Mouse (Mus musculus) embryonic facial prominence, embryonic 14.5 days (tissue): ENCODE measurements around the gene Arl15. TPM values are rescaled to one million over a fixed set of nuclear protein-coding genes. Genes with fewer than 3 reads are reported as not detected.

ENCODE experiments used
- ATAC-seq: fragments of 200-750 bp; cut with Nextera tagmentation; 2 replicates; pipeline ENCODE4 v1.8.0; 2017; ENCODE audit warnings: low read depth, moderate number of reproducible peaks, moderate TSS enrichment
- DNase-seq: peaks from one replicate; pipeline ENCODE4 v3.0.0-alpha.2; 2015; ENCODE audit warnings: low spot score
- H3K27ac ChIP-seq: fragments of 300-500 bp; sonication (generic); replicated peaks from 2 replicates; pipeline ENCODE4 v1.5.1; 2014; ENCODE audit warnings: low read depth, mild to moderate bottlenecking, low read length, moderate library complexity
- H3K27me3 ChIP-seq: fragments of 300-500 bp; sonication (generic); replicated peaks from 2 replicates; pipeline ENCODE4 v1.6.1; 2014; ENCODE audit warnings: low read length; ENCODE audit not compliant: control insufficient read depth, insufficient read depth
- H3K36me3 ChIP-seq: fragments of 300-500 bp; sonication (generic); 2 replicates; pipeline ENCODE4 v1.6.1; 2014; ENCODE audit warnings: low read length, mixed read lengths; ENCODE audit not compliant: control insufficient read depth, insufficient read depth
- H3K4me1 ChIP-seq: fragments of 300-500 bp; sonication (generic); 2 replicates; pipeline ENCODE4 v1.6.1; 2014; ENCODE audit warnings: antibody characterized with exemption, low read length; ENCODE audit not compliant: control insufficient read depth, insufficient read depth
- H3K4me2 ChIP-seq: fragments of 300-500 bp; sonication (generic); 2 replicates; pipeline ENCODE4 v1.6.1; 2014; ENCODE audit warnings: low read depth, mild to moderate bottlenecking, low read length, moderate library complexity, mixed read lengths
- H3K4me3 ChIP-seq: fragments of 300-500 bp; sonication (generic); 2 replicates; pipeline ENCODE4 v1.5.1; 2014; ENCODE audit warnings: low read depth, mild to moderate bottlenecking, low read length
- H3K9ac ChIP-seq: fragments of 300-500 bp; sonication (generic); 2 replicates; pipeline ENCODE4 v1.6.1; 2014; ENCODE audit warnings: low read depth, mild to moderate bottlenecking, low read length, moderate library complexity, mixed read lengths
- H3K9me3 ChIP-seq: fragments of 300-500 bp; sonication (generic); 2 replicates; pipeline ENCODE4 v1.6.1; 2016; ENCODE audit warnings: low read length; ENCODE audit not compliant: control insufficient read depth
- WGBS: fragments of 180-500 bp; shearing (Covaris S2); extraction: QIAGEN DNeasy Blood & Tissue Kit; methylation state at CpG from one replicate; pipeline ENCODE4 v1.1.7; 2014; 5-methylcytosine and 5-hydroxymethylcytosine counted together
- polyA plus RNA-seq: library from polyadenylated mRNA; unstranded; fragments of >200 nt; fragmentation: Nextera tagmentation; extraction: Ambion mirVana; gene quantifications from 2 replicates; pipeline ENCODE4 v1.2.1, GENCODE M21; 2014

The Arl15 gene
- polyA plus RNA-seq, 1 experiment from 2014 or later: 8.2 TPM

GRCm38 (mm10) chr13:113888704-113889103 lies 94.4 kb downstream of the Arl15 start:
- WGBS: 37% methylated on average over 15 of the region's 16 CpGs
- Histone ChIP-seq H3K9ac (no peak overlapping the region), H3K9me3 (no peaks in the 10 kb centered on the region), H3K4me2 (peak overlapping the region; percentile 29; the same call in 1 of the 2 replicates), H3K4me1 (peaks cover 8% of the 10 kb centered on the region), H3K4me3 (no peak overlapping the region), H3K27me3 (no peaks in the 10 kb centered on the region), H3K27ac (no peak overlapping the region), H3K36me3 (no peaks in the 10 kb centered on the region)
- ATAC-seq (peak; percentile 44; the same call in 1 of the 2 replicates), DNase-seq (peak; percentile 45)

GRCm38 (mm10) chr13:113889140-113890055 lies 95.1 kb downstream of the Arl15 start:
- Histone ChIP-seq H3K4me1 (peaks cover 8% of the 10 kb centered on the region), H3K27ac (no peak overlapping the region), H3K4me2 (no peak overlapping the region; the same call in 1 of the 2 replicates), H3K27me3 (no peaks in the 10 kb centered on the region), H3K9ac (no peak overlapping the region), H3K4me3 (no peak overlapping the region), H3K36me3 (no peaks in the 10 kb centered on the region), H3K9me3 (no peaks in the 10 kb centered on the region)
- DNase-seq (no peak), ATAC-seq (no peak)
- WGBS: 71% methylated on average over 24 of the region's 24 CpGs

- no peaks in the 10 kb centered on the region for H3K4me1 ChIP-seq
- ATAC-seq: peak; percentile 51
- 56% methylated on average over 10 of the region's 10 CpGs for WGBS
- H3K4me2 ChIP-seq: no peak overlapping the region
- no peaks in the 10 kb centered on the region for H3K36me3 ChIP-seq
- peak; percentile 71 for DNase-seq
- H3K9me3 ChIP-seq: no peaks in the 10 kb centered on the region
- H3K4me3 ChIP-seq: no peak overlapping the region
- H3K9ac ChIP-seq: no peak overlapping the region
- peak overlapping the region; percentile 39; the same call in 1 of the 2 replicates for H3K27ac ChIP-seq
- H3K27me3 ChIP-seq: no peaks in the 10 kb centered on the region
Measured at GRCm38 (mm10) chr13:113896684-113897083, 102.4 kb downstream of the Arl15 start.

DNA sequence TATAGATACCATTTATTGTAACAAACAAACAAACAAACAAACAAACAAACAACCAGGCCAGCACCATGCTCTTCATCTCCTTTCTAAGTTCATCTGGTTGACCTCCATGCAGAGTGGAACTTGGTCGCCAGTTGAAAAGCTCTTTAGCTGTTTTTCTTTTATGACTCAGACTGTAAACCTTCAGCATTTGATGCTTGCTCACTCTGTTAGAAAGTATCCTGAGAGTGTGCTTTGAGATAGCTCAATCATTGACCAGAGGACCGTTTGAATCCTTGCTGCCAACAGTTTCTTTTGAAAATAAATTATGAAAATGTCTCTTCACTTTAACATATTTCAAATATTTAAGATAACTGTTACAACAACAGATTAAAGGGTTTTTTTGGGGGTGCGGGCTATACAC lies 103.2 kb downstream of the Arl15 start:
- Histone ChIP-seq H3K4me1 (no peaks in the 10 kb centered on the region), H3K4me3 (no peak overlapping the region), H3K27ac (no peak overlapping the region), H3K27me3 (no peaks in the 10 kb centered on the region), H3K9ac (no peak overlapping the region), H3K4me2 (no peak overlapping the region), H3K36me3 (no peaks in the 10 kb centered on the region), H3K9me3 (no peaks in the 10 kb centered on the region)
- DNase-seq (no peak), ATAC-seq (no peak)
- 89% methylated on average over 3 of the region's 3 CpGs for WGBS

DNA sequence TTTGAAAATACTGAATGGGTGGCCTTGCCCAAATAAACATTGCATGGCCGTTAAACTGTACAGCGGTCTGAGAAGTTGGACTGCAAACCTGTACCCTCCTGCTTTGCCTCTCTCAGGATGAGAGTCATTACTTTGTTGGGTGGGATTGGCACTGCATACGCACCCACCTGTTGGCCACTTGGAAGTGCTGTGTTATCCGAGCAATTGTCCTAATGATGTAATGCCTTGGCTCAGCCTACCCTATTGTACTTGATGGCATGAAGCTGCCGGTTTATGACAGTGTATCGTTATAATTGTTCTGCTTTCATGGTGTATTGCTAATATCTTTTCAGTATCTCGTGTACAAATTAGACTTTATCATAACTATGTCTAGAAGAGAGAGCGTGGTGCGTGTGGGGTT lies 103.6 kb downstream of the Arl15 start:
- 80% methylated on average over 9 of the region's 9 CpGs for whole genome bisulfite sequencing
- DNase-seq: no peak
- H3K36me3 ChIP-seq: no peaks in the 10 kb centered on the region
- no peak overlapping the region for H3K4me3 ChIP-seq
- no peak overlapping the region for H3K27ac ChIP-seq
- no peaks in the 10 kb centered on the region for H3K9me3 ChIP-seq
- H3K27me3 ChIP-seq: no peaks in the 10 kb centered on the region
- H3K9ac ChIP-seq: no peak overlapping the region
- no peaks in the 10 kb centered on the region for H3K4me1 ChIP-seq
- H3K4me2 ChIP-seq: no peak overlapping the region
- no peak for ATAC-seq

GRCm38 (mm10) chr13:113901001-113901545 lies 106.8 kb downstream of the Arl15 start:
- ATAC-seq (no peak), DNase-seq (no peak)
- Histone ChIP-seq H3K27me3 (no peaks in the 10 kb centered on the region), H3K9me3 (no peaks in the 10 kb centered on the region), H3K4me3 (no peak overlapping the region), H3K36me3 (no peaks in the 10 kb centered on the region), H3K4me1 (no peaks in the 10 kb centered on the region), H3K9ac (no peak overlapping the region), H3K4me2 (no peak overlapping the region), H3K27ac (no peak overlapping the region)
- 88% methylated on average over 11 of the region's 11 CpGs for WGBS

DNA sequence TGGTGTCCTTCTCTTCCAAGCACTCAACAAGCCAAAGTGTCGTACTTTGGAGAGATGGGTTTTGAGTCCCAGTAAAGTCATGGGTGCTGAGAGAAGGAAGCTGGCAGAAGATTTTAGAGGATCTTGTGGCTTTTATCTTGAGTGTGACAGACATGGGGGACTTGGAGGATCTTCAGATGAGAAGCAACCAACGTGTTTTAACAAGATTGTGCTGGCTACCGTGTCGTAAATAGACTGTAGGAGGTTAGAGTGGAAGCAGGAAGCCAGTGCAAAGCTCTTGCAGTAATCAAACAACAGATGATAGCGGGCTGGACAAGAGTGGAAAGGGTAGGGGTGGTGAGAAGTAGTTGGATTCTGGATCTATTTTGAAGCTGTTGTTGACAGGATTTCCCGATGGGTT lies 109.0 kb downstream of the Arl15 start:
- no peak overlapping the region for H3K4me2 ChIP-seq
- no peak overlapping the region for H3K27ac ChIP-seq
- no peak for DNase-seq
- no peaks in the 10 kb centered on the region for H3K36me3 ChIP-seq
- no peak overlapping the region for H3K9ac ChIP-seq
- H3K4me3 ChIP-seq: no peak overlapping the region
- H3K27me3 ChIP-seq: no peaks in the 10 kb centered on the region
- ATAC-seq: no peak
- WGBS: 88% methylated on average over 6 of the region's 6 CpGs
- no peaks in the 10 kb centered on the region for H3K4me1 ChIP-seq
- H3K9me3 ChIP-seq: no peaks in the 10 kb centered on the region

GRCm38 (mm10) chr13:113911986-113912519 lies 117.7 kb downstream of the Arl15 start:
- no peak overlapping the region for H3K4me3 ChIP-seq
- H3K27me3 ChIP-seq: no peaks in the 10 kb centered on the region
- DNase-seq (no peak), ATAC-seq (no peak)
- no peaks in the 10 kb centered on the region for H3K4me1 ChIP-seq
- no peak overlapping the region for H3K27ac ChIP-seq
- H3K9ac ChIP-seq: no peak overlapping the region
- H3K36me3 ChIP-seq: no peaks in the 10 kb centered on the region
- WGBS: 59% methylated on average over 11 of the region's 11 CpGs
- no peak overlapping the region for H3K4me2 ChIP-seq
- no peaks in the 10 kb centered on the region for H3K9me3 ChIP-seq
